Mouse (Mus musculus): ENCODE data around the gene Mex3a. TPM values are rescaled to one million over a fixed set of nuclear protein-coding genes. Genes with fewer than 3 reads are reported as not detected.

Mex3a gene
- total and polyA plus RNA-seq, 3 experiments, result 1.1 to 4.9 (median 2.5) TPM

- Histone ChIP-seq H3K36me3 (replicated peaks in 1 of 2; ENCODE audit: control insufficient read depth in 1 of 2, insufficient read depth in 1 of 2, low read length in 1 of 2) (peaks cover 9 to 26% of the 10 kb centered on the region in 2 experiments), H3K4me1 (ENCODE audit: control insufficient read depth in 1 of 2, insufficient read depth in 2 of 2) (peaks cover 23 to 41% of the 10 kb centered on the region in 2 experiments), H3K9ac (ENCODE audit: insufficient read depth, low read depth) (no peak overlapping the region), H3K27me3 (replicated peaks) (peaks cover 16% of the 10 kb centered on the region), H3K4me3 (replicated peaks in 1 of 3; ENCODE audit: low read depth in 2 of 3, low read length in 2 of 3, poor library complexity in 1 of 3) (no peak overlapping the region), H3K79me2 (replicated peaks; ENCODE audit: control insufficient read depth, extremely low read depth, insufficient read depth, poor library complexity, severe bottlenecking) (no peaks in the 10 kb centered on the region), H3K4me2 (ENCODE audit: insufficient read depth, low read depth, poor library complexity, severe bottlenecking) (peak overlapping the region; percentile 74), H3K27ac (ENCODE audit: insufficient read depth, low read depth) (no peak overlapping the region), H3K9me3 (replicated peaks; ENCODE audit: low read length) (no peaks in the 10 kb centered on the region)
- dilution Hi-C loops (cut with MboI; ENCODE audit: extremely low pct_ligation_motif_present, extremely low pct_unique_long_range_greater_than_20kb, low sequenced_read_pairs), result no loop called here
- DNase-seq (ENCODE audit: extremely low read depth), result no peak
- TF ChIP-seq POLR2A (IDR thresholded peaks at IDR 0.05; ENCODE audit: low read depth, low read length), result no peak
- no peak for TF ChIP-seq JUND (conservative IDR thresholded peaks at IDR 0.05; ENCODE audit: low read depth, low read length)
- no peak for TF ChIP-seq BHLHE40 (IDR thresholded peaks at IDR 0.05; ENCODE audit: low read depth, low read length)
- no peak for TF ChIP-seq ETS1 (conservative IDR thresholded peaks at IDR 0.05; ENCODE audit: low read depth, low read length)
- no peak for TF ChIP-seq SIN3A (IDR thresholded peaks at IDR 0.05; ENCODE audit: low read length)
- TF ChIP-seq ZC3H11A (IDR thresholded peaks at IDR 0.05; ENCODE audit: low read depth, low read length), result no peak
- TF ChIP-seq HCFC1 (IDR thresholded peaks at IDR 0.05; ENCODE audit: low read depth, low read length), result no peak
- no peak for TF ChIP-seq CHD2 (IDR thresholded peaks at IDR 0.05; ENCODE audit: low read length)
- TF ChIP-seq JUN (IDR thresholded peaks at IDR 0.05; ENCODE audit: insufficient read depth, low read depth, low read length), result no peak
- no peak for TF ChIP-seq CTCF (conservative IDR thresholded peaks at IDR 0.05 in 1 of 2, IDR thresholded peaks at IDR 0.05 in 1 of 2; ENCODE audit: low read depth in 2 of 2, low read length in 2 of 2)
- no peak for TF ChIP-seq TCF12 (IDR thresholded peaks at IDR 0.05; ENCODE audit: low read depth, low read length)
- no peak for TF ChIP-seq GABPA (IDR thresholded peaks at IDR 0.05; ENCODE audit: insufficient replicate concordance, low read depth, low read length)
- no peak for TF ChIP-seq ZKSCAN1 (IDR thresholded peaks at IDR 0.05; ENCODE audit: borderline replicate concordance, low read depth, low read length)
- no peak for TF ChIP-seq MAX (IDR thresholded peaks at IDR 0.05; ENCODE audit: low read length)
- TF ChIP-seq MAZ (IDR thresholded peaks at IDR 0.05; ENCODE audit: low read depth, low read length), result no peak
- TF ChIP-seq EP300 (IDR thresholded peaks at IDR 0.05; ENCODE audit: low read length), result no peak
- no peak for TF ChIP-seq USF2 (conservative IDR thresholded peaks at IDR 0.05; ENCODE audit: low read depth, low read length)
- in situ Hi-C loops (cut with MboI; ENCODE audit: low pct_ligation_motif_present, low pct_unique_long_range_greater_than_20kb, low sequenced_read_pairs), result loop anchor here (5.0 kb wide), 2 partner anchors 34 to 114 kb away; no protein-coding TSS in a partner anchor
Measured at GRCm38 (mm10) chr3:88521156-88521555, 11.0 kb upstream of the Mex3a start.

- H3K27me3 ChIP-seq (replicated peaks), result peaks cover 13% of the 10 kb centered on the region
- dilution Hi-C loops (cut with MboI; ENCODE audit: extremely low pct_ligation_motif_present, extremely low pct_unique_long_range_greater_than_20kb, low sequenced_read_pairs), result no loop called here
- H3K9ac ChIP-seq (ENCODE audit: insufficient read depth, low read depth), result no peak overlapping the region
- no peaks in the 10 kb centered on the region for H3K9me3 ChIP-seq (replicated peaks; ENCODE audit: low read length)
- H3K4me1 ChIP-seq (ENCODE audit: control insufficient read depth in 1 of 2, insufficient read depth in 2 of 2), result peaks cover 22 to 38% of the 10 kb centered on the region in 2 experiments
- no peak overlapping the region for H3K27ac ChIP-seq (ENCODE audit: insufficient read depth, low read depth)
- peak; percentile 100 for DNase-seq (ENCODE audit: extremely low read depth)
- peak overlapping the region; percentile 74 for H3K4me2 ChIP-seq (ENCODE audit: insufficient read depth, low read depth, poor library complexity, severe bottlenecking)
- H3K79me2 ChIP-seq (replicated peaks; ENCODE audit: control insufficient read depth, extremely low read depth, insufficient read depth, poor library complexity, severe bottlenecking), result no peaks in the 10 kb centered on the region
- peaks cover 9 to 26% of the 10 kb centered on the region in 2 experiments for H3K36me3 ChIP-seq (replicated peaks in 1 of 2; ENCODE audit: control insufficient read depth in 1 of 2, insufficient read depth in 1 of 2, low read length in 1 of 2)
- in situ Hi-C loops (cut with MboI; ENCODE audit: low pct_ligation_motif_present, low pct_unique_long_range_greater_than_20kb, low sequenced_read_pairs), result loop anchor here (5.0 kb wide), 2 partner anchors 35 to 115 kb away; no protein-coding TSS in a partner anchor
- no peak overlapping the region for H3K4me3 ChIP-seq (replicated peaks in 1 of 3; ENCODE audit: low read depth in 2 of 3, low read length in 2 of 3, poor library complexity in 1 of 3)
- TF ChIP-seq ZMIZ1 (IDR thresholded peaks at IDR 0.05; ENCODE audit: low read depth, low read length) (no peak), POLR2A (IDR thresholded peaks at IDR 0.05; ENCODE audit: low read depth, low read length) (no peak), ZC3H11A (IDR thresholded peaks at IDR 0.05; ENCODE audit: low read depth, low read length) (peak; percentile 96), RAD21 (IDR thresholded peaks at IDR 0.05; ENCODE audit: low read depth, low read length) (peak; percentile 97), SMC3 (IDR thresholded peaks at IDR 0.05; ENCODE audit: low read depth, low read length) (peak; percentile 99), PAX5 (IDR thresholded peaks at IDR 0.05; ENCODE audit: low read length) (no peak), NRF1 (IDR thresholded peaks at IDR 0.05; ENCODE audit: low read depth, low read length) (no peak; the same call in none of the 2 replicates), ETS1 (conservative IDR thresholded peaks at IDR 0.05; ENCODE audit: low read depth, low read length) (peak; percentile 98), TBP (conservative IDR thresholded peaks at IDR 0.05; ENCODE audit: low read depth, low read length) (no peak), MAFK (IDR thresholded peaks at IDR 0.05; ENCODE audit: insufficient replicate concordance, low read length) (peak; percentile 93), ZKSCAN1 (IDR thresholded peaks at IDR 0.05; ENCODE audit: borderline replicate concordance, low read depth, low read length) (no peak), MAZ (IDR thresholded peaks at IDR 0.05; ENCODE audit: low read depth, low read length) (peak; percentile 82), JUND (conservative IDR thresholded peaks at IDR 0.05; ENCODE audit: low read depth, low read length) (peak; percentile 87; the same call in 1 of the 2 replicates), BHLHE40 (IDR thresholded peaks at IDR 0.05; ENCODE audit: low read depth, low read length) (peak; percentile 92), CTCF (conservative IDR thresholded peaks at IDR 0.05 in 1 of 2, IDR thresholded peaks at IDR 0.05 in 1 of 2; ENCODE audit: low read depth in 2 of 2, low read length in 2 of 2) (peak; percentile 87 to 99), ELF1 (IDR thresholded peaks at IDR 0.05; ENCODE audit: low read depth, low read length) (peak; percentile 52), CHD1 (IDR thresholded peaks at IDR 0.05; ENCODE audit: low read depth, low read length) (no peak), RCOR1 (conservative IDR thresholded peaks at IDR 0.05; ENCODE audit: low read depth, low read length) (peak; percentile 98; the same call in 1 of the 2 replicates), KAT2A (IDR thresholded peaks at IDR 0.05; ENCODE audit: insufficient replicate concordance, low read length) (peak; percentile 84), CHD2 (IDR thresholded peaks at IDR 0.05; ENCODE audit: low read length) (peak; percentile 88), GABPA (IDR thresholded peaks at IDR 0.05; ENCODE audit: insufficient replicate concordance, low read depth, low read length) (no peak), MAX (IDR thresholded peaks at IDR 0.05; ENCODE audit: low read length) (peak; percentile 62; the same call in 1 of the 2 replicates), TCF12 (IDR thresholded peaks at IDR 0.05; ENCODE audit: low read depth, low read length) (peak; percentile 95), JUN (IDR thresholded peaks at IDR 0.05; ENCODE audit: insufficient read depth, low read depth, low read length) (peak; percentile 93), E2F4 (IDR thresholded peaks at IDR 0.05; ENCODE audit: insufficient replicate concordance, low read depth, low read length) (no peak)
Measured at GRCm38 (mm10) chr3:88521803-88522331, 10.3 kb upstream of the Mex3a start.

All from CH12.LX (cell line).